In genomic region chr4:89475848-89476247, GRCm38 (mm10) we compare ENCODE assay signal across 10 mouse cellular contexts.
DNase-seq lines count a peak whose midpoint lies in the region; ATAC-seq lines count a peak whose summit lies in the region.
"Had no signal": no experiment of that assay in that cellular context is flagged by ENCODE, and none has a peak within 500 bp of the region (broad histone marks: within the 10 kb centered on the region; RNA-seq: fewer than 3 reads in every experiment).

No protein-coding gene starts in this region.

- peak; percentile 19 for DNase-seq in kidney, postnatal 10 days
- no peak for DNase-seq in kidney, adult 11 months
- DNase-seq in adrenal gland, adult 8-10 months: peak; percentile 51
- DNase-seq in embryo, embryonic 11.5 days (ENCODE audit: low read depth, low spot score): peak; percentile 36
- no peak for DNase-seq in right cerebral cortex, postnatal 25 days
- no peak for DNase-seq in left cerebral cortex, postnatal 10 days (ENCODE audit: extremely low spot score in 1 of 2, low spot score in 2 of 2)
- DNase-seq: cerebellum, postnatal 14 days; lung, embryonic 14.5 days; thymus, postnatal 4 days had no signal

- ATAC-seq in megakaryocyte-erythroid progenitor cell, adult 5-6 weeks (replicated peaks; ENCODE audit: low FRiP score, low TSS enrichment, poor library complexity, severe bottlenecking): peak; percentile 84

- intact Hi-C loops in left cerebral cortex, postnatal 10 days (cut with DNase I): no loop called here

Comparison
In these comparisons a context has a peak if more than half of its experiments do, and no peak if none do; other contexts are left out.
1. DNase-seq: peak in kidney, postnatal 10 days (single experiment), adrenal gland, adult 8-10 months (single experiment) and embryo, embryonic 11.5 days (single experiment); none in kidney, adult 11 months (single experiment), right cerebral cortex, postnatal 25 days (single experiment) and left cerebral cortex, postnatal 10 days (0 of 2).